Mouse (Mus musculus) liver, embryonic 14.5 days (tissue): ENCODE data around the gene Ahcyl2.

Experiments used
- CTCF ChIP-seq: IDR thresholded peaks from 2 replicates; pipeline ENCODE4 v1.5.1; 2016; ENCODE audit warnings: antibody characterized with exemption, low read depth, control low read depth
- EP300 ChIP-seq: IDR thresholded peaks from 2 replicates; pipeline ENCODE4 v1.6.1; 2016; ENCODE audit warnings: antibody characterized with exemption, low read depth

DNA sequence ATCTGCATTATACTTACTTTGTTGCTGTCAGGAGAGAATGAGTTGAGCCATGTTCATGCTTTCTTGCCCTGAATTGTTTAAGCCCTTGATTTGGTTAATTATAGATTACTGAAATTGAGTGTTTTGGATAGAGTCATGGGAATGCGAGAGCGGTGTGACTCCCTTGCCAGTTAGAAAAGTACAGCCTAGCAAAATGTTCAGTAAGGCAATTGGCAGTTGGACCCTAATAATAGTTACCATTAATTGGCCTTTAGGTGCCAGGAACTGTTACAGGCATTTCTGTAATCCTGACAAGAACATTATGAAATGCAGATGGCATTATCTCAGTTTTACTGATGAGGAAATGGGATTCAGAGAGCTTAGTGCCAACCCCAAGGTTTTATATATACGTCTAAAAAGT, 4.4 kb downstream of the Ahcyl2 start:
- TF ChIP-seq EP300 (no peak), CTCF (no peak)
